Mouse (Mus musculus): ENCODE data around the gene Grip1.

Grip1 gene

GRCm38 (mm10) chr10:119458991-119459390 lies 5.4 kb downstream of the Grip1 start:
- no peak for DNase-seq (ENCODE audit: low read depth)

- no peak for DNase-seq (ENCODE audit: low read depth)
Observed at GRCm38 (mm10) chr10:119463345-119463744, 9.7 kb downstream of the Grip1 start.

DNA sequence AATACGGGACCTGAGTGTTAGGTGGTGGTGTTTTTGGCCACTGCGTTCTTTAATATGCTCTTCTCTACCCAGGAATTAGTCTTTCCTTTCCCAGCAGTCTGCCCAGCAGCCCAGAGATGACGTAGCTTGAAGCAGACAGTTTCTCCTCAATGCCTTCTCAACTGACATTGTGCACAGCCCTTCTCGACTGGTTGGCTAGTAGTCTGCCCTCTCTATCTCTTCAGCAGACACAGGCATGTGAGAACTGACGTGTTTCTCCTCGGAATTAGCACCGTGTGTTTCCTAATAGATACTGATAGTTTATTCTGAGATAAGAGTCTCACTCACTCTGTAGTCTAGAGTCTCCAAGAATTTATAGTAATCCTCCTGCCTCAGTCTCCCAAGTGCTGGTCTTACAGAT lies 10.2 kb downstream of the Grip1 start:
- DNase-seq (ENCODE audit: low read depth), result no peak

- no peak for DNase-seq (ENCODE audit: low read depth)
Observed at GRCm38 (mm10) chr10:119467976-119468375, 14.3 kb downstream of the Grip1 start.

DNA sequence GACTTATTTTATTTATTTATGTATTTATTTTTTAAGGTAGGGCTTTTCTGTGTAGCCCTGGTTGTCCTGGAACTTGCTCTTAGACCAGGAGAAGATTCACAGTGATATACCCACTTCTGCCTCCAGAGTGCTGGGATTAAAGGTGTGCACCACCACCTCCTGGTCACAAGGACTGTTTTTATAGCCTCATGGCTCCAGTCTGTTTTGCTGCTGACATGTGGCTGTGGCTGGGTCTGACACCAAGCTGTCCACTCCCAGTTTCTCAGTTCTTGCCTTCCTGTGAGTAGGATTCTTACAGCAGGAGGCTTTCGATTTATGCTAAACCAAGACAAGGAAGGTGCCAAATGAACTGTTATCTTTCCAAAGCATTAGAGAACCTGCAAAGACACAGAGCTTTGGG lies 16.5 kb downstream of the Grip1 start:
- no peak for DNase-seq (ENCODE audit: low read depth)

DNA sequence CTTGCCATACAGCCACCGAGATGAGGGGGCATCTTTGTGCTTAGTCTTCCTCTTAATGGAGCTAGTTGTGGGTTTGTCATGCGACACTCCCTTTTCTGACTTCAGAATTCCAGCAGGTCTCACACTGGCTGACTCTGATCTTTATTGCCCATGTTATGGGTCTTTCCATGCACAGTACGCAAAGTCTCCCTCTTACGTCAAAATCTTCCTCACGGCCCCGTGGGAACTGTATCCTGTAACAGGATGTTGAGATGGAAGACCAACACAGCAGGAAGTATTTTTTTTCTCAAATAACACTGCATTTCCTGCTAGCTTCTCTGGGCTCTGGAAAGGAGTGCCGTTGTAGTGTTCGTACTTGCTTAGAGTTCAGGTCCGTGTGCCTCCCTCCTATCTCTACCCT lies 21.5 kb downstream of the Grip1 start:
- DNase-seq (ENCODE audit: low read depth), result no peak

GRCm38 (mm10) chr10:119477661-119478060 lies 24.0 kb downstream of the Grip1 start:
- DNase-seq (ENCODE audit: low read depth), result no peak

DNA sequence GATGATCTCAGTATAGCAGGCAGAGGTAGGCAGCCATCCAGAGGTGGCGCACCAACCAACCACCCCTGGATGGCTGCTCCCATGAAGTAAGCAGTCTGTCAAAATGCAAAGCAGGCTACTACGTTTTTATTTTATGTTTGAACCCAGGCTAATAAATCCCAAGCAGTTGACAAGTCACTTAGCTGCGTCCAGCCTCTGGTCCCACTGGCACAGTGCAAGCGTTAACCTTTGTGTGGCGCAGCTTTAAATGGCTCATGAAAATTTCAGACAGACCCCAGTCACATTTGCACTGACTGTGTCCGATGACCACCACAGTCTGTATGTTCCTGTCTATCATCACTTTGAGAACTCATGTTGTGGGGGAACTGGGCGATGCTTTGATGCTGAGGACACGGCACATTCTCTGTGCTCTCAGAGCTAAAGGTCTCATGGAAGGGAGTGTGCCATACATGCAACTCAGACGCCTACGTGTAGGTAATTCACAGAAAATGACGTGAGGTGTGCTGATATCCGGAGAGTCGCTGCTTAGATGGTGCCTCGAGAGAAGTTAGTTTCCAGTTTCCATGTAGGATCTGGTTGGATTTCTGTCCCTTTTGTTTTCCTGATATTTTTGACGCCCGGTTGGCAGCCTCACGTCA lies 29.6 kb downstream of the Grip1 start:
- no peak for DNase-seq (ENCODE audit: low read depth)

DNA sequence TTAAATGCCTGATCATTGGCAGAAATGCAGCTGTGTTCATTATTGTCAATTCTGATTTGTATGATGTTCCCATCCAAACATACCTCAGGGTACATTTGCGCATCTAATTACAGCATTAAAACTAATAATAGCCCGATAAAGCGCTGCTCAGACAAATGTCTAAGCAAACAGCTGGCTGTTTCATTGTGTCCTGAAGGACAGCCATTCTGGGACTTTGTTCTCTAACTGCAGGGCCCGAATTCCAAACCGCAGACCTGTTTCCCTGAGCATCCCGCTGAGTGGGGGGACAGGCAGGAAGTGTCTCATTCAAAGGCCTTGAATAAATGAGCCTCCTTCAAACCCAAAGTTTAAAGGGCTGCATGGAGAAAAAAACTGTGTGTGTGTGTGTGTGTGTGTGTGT lies 30.1 kb downstream of the Grip1 start:
- DNase-seq (ENCODE audit: low read depth), result no peak

- DNase-seq (ENCODE audit: low read depth), result no peak
Observed at GRCm38 (mm10) chr10:119486936-119487335, 33.3 kb downstream of the Grip1 start.

DNA sequence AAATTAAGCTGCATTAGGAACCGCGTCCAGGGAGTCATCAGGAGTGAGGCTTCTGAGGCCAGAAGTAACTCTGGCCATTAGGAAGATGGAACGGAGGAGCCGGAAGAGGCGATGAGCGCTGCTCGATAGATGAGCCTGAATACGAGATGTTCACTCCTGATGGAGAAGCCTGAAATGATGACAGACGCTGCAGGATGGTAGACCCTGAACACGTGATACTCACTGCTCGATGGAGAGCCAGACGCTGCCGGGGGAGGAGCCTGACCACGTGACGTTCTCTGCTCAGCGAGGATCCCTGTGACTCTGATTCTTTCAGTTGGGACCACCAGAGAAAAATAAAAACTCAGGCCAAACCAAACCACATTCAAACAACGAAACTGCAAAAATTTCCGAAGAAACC lies 37.2 kb downstream of the Grip1 start:
- DNase-seq (ENCODE audit: low read depth), result no peak

GRCm38 (mm10) chr10:119495317-119495716 lies 41.7 kb downstream of the Grip1 start:
- DNase-seq (ENCODE audit: low read depth), result no peak

GRCm38 (mm10) chr10:119496221-119496620 lies 42.6 kb downstream of the Grip1 start:
- no peak for DNase-seq (ENCODE audit: low read depth)

- DNase-seq (ENCODE audit: low read depth), result no peak
Observed at GRCm38 (mm10) chr10:119521686-119522085, 68.1 kb downstream of the Grip1 start.

- DNase-seq (ENCODE audit: low read depth), result no peak
Observed at GRCm38 (mm10) chr10:119525730-119526129, 72.1 kb downstream of the Grip1 start.

DNA sequence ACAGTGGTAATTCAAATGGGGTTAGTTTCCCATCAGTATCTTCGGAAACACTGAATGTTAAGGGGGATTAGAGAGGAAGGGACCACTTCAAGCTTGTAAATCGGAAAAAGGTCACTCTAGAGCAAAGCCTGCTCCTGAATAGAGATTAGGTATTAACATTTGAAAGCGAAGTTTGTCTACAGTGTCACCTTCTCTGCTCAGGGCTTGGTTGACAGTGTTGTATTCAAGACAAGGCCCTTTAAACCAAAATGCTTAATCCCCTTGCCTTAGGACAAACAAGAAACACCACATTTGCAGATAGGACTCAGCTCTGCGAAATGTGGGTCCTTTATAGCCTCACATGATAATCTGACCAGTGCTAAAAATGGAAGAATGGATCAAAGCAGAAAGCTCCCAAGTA lies 81.2 kb downstream of the Grip1 start:
- DNase-seq (ENCODE audit: low read depth), result no peak

- no peak for DNase-seq (ENCODE audit: low read depth)
Observed at GRCm38 (mm10) chr10:119541655-119542054, 88.0 kb downstream of the Grip1 start.

DNA sequence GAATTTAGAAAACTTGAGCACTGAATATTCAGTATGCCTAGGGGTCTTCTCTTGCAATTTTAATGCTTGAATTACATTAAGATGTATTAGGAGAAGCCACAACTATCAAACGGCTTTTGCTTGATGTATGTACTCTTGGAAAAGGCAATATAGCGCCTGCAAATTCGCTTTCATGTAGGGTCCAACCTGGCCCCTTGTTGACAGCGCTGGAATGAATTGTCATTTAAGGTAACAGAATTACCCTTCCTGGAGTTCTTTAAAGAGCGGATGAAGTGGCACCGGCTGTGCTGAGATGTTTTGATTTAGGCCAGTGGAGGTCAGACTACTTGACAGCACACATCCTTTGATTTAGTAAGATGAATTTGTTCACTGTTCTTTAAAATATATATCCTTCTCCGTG lies 90.1 kb downstream of the Grip1 start:
- no peak for DNase-seq (ENCODE audit: low read depth)

DNA sequence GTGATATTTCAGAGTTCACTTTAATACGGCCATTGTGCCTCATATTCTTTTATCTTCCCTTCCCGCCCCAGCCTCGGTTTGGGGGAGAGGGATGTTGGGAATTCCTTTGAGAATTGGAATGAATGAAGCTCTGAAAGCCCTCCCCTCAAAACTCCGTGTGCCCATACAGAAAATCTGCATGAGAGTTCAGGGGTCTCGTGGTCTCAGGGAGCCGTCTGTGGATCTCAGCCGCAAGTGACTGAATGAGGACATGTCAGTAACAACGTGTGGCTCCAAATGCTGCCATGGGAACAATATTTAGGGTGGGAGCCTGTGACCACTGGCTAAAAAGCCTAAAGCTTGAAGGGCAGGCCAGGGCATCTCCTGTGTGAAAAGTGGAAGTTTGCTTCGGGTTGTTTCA lies 91.1 kb downstream of the Grip1 start:
- no peak for DNase-seq (ENCODE audit: low read depth)

DNA sequence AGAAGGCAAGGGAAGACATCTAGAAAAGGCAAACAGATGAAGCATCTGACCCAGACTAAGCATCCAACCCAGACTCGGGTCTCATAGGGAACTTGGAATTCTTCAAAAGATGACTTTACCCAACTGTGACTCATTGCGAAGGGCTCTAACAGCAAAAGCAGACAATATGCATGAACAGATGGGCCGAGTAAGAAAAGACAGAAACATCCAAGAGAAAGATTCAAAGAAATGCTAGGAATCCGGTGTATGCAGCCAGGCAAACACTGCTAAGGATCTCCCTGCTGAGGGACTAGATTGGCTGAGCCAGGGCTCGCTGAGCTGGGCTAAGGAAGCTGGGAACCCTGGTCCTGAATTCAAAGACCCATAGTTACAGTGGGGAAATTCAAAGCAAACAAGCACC lies 94.2 kb downstream of the Grip1 start:
- DNase-seq (ENCODE audit: low read depth), result no peak

DNA sequence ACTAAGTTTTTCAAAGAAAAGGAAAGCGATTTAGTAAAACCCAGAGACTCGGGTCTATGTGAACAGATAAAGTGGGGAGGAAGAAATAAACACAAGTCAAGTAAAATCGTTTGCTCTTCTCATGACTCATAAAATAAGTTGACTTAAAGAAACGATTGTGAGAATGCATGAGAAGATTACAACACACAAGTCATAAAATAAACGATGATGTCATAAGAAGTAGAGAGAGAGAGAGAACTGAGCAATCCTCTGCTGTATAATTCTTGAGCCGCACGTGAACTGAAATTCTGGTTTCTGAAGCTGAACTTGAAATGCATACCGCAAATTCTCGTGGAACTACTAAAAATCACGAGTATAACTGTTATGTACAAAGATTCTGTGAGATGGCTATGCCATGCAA lies 95.1 kb downstream of the Grip1 start:
- DNase-seq (ENCODE audit: low read depth), result no peak

DNA sequence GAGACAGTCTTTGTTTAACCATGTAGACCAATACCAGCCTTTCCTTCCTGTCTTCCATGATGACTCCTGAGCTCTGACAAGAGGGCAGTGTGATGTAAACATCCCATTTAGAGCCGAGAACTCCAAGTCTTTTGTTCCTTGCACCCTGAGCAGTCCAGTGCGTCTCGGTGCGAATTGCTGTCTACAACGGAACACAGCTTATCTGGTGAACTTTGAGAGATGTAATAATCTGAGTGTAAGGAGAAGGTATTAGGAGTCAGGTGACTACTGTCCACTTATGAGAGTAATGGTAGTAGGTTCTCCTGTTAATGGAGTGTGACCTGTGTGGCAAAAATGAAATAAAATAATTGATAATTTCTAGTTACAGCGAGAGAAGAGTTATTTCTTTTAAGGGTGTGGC lies 97.0 kb downstream of the Grip1 start:
- no peak for DNase-seq (ENCODE audit: low read depth)

- no peak for DNase-seq (ENCODE audit: low read depth)
Observed at GRCm38 (mm10) chr10:119556346-119556745, 102.7 kb downstream of the Grip1 start.

DNA sequence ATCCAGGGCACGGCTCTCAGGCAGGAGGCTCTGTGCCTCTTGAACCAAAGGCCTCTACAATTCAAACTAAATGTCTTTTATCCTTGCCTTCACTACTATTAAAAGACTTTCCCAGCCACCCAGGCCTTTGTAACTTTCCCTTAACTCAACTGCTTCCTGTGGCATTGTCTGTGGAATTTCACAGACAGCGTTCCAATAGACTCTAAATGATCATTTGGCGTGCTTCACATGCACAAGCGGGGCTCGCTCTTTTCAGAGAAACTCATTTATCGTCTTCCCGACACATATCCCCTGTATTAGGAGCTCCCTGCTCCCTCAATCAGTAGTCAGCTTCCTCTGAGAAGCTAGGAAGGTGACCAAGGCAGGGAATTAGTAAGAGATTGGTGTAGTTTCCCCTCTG lies 104.8 kb downstream of the Grip1 start:
- DNase-seq (ENCODE audit: low read depth), result no peak

DNA sequence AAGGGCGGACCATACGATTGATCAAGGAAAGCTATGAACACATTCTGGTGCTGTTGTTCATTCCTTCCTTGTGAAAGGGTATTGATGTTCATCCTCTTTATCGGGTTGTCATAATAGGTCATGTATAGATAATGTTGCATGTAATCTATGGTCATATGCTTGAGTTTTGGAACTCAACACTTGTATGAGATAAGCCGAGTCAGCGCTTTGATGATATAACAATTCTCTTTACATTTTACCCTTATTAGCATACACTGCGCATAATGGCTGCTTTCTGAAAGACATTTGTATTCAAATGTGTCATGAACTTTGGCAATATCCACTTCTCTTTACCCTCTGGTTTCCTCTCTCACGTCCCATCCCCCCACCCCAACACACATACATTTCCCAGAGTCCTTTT lies 111.2 kb downstream of the Grip1 start:
- DNase-seq (ENCODE audit: low read depth), result no peak

Measured in c-Kit-positive CD71-negative TER-119-negative erythroid progenitor cells, embryonic 14.5 days (primary cell).